Mouse (Mus musculus): Measurements from ENCODE around the gene Fam207a.

Fam207a gene

DNA sequence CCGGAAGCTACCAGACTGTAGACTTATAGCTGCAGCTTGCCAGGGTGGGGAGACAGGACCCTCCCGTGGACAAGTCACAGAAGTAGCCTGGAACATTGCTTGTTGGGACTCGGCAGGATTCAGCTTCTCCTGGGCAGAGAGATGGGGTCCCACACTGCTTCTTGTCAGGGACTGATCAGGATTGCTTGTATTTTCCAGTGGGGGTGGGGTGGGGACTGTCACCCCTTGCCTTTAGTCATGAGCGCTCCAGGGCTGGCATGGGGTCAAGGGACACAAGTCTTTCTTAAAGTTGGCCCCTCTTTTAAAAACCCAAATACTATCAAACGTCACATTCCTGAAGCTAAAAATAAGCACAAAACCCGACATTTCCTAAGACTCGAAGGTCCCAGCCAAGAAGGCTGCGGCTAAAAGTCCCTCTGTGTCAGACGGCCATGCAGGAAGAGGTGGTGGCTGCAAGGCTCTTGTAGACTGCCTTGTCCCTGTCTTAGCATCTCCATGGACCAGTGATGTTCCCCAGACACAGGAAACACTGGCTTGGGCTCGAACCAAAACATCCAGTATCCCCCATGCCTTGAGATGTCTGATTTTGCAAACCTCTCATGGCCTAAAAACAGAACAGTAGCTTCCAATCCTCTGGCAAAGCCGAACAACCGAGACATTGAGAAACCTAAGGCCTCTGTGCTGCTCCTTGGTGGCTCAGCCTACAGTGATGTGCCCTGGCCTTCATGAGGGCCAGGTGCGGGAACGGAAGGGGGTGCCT, 60.2 kb downstream of the Fam207a start:
- no peak for DNase-seq (ENCODE audit: low spot score in 2 of 2)

GRCm38 (mm10) chr10:77454795-77455194, 60.8 kb downstream of the Fam207a start:
- DNase-seq (ENCODE audit: low spot score in 2 of 2): no peak

DNA sequence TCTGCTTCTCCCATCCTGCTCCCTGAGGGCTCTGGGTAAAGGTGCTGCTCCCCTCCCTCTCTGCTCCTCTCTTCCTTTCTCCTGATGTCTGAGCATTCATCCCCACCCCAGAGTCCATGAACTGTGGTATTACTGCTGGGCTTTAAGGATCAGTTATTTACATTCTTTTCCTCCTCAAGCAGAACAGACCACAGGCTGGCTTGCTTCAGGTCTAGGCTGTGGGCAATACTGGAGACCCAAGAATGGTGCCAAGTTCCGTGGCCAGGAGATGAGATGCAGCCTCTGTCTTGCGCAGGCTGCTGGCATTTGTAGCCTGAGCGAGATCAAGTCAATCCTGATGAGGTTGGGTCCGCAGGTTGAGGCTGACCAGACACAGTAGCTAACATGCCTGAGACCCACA, 63.8 kb downstream of the Fam207a start:
- no peak for DNase-seq (ENCODE audit: low spot score in 2 of 2)

DNA sequence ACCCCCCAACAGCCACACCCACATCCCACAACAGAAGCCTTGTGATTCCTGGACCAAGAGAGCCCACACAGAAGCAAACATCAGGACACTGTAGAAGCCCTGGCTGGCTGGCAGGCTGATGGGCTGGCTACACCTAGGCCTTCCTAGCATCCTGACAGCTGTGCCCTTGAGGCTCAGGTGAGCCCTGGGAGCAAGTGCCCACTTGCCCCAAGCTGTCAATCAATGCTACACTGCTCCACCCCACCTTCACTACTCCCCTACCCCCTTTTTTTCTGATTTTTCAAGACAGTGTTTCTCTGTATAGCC, 65.5 kb downstream of the Fam207a start:
- no peak for DNase-seq (ENCODE audit: low spot score in 2 of 2)

DNA sequence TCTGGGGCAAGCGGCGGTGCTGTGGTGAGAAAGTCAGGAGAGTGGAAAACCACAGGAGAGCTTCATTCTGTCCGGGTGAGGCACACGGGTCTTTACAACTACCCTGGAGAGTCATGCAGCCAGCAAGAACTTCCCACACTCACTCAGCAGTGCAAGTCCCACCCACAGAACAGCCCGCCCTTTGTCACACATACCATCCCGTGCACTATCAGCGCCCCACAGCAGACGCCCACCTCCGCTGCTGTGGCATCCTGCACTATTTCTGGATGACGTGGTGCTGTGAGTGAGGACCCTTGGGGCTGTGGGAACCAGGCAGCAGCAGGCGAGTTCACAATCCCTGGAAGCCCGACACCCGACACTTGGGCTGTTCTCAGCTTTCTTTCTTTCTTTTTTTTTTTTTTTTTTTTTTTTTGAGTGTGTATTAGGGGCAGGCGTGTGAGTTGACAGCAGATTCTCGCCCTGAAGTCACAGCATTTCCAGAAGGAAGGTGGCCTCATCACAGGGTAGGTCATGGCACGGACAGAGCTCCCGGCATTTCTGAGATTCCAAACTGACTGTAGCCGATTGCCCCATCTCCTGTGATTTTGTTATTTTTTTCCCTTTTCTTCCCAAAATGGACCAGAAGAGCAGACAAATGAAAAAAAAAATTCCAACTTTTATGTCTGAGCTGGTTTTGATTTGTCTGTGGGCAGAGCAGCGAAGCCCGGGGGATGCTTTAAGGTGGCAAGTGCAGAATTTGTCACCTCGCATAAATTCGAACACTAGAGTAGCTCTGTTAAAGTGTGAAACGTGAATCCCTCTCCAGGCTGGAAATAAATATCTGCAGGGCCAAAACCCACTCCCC, 66.0 kb downstream of the Fam207a start:
- no peak for DNase-seq (ENCODE audit: low spot score in 2 of 2)

- DNase-seq (ENCODE audit: low spot score in 2 of 2): no peak
Observed at GRCm38 (mm10) chr10:77448698-77449247, 66.8 kb downstream of the Fam207a start.

DNA sequence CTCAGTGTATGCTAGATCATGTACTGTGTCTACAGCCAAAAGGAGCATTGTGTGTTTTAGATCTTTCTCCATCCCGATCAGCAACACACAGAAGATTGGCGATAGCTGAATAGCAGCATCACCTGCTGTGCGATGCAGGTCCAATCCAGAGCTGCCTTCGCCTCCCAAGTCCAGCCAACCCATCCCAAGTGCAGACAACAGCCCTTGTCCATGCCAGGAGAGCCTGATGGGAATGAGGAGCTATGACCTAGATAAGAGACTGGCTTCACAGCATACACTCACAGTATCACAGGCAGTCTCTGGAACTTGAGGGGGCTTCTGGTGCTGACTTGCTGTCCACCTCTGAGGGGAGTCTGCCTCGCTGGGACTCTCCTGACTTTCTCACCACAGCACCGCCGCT, 67.4 kb downstream of the Fam207a start:
- no peak for DNase-seq (ENCODE audit: low spot score in 2 of 2)

DNA sequence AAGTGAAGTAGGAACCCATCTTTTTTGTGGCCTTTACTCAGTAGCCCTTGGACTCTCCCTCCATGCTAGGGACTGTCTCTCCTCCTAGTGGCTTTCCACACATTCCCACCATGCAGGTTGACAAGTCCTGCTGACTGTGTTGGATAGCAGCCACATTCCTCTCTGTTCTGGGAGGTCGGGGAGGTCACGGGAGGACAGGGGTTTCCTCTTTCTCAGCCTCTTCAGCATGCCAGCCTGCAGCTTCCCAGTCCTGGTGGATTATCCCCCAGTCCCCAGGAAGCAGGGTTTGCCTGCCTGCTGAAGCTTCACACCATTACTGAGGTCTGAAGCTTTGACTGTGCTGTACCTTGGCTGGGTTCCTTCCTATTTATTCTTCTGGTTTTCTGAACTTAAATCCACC, 67.8 kb downstream of the Fam207a start:
- no peak for DNase-seq (ENCODE audit: low spot score in 2 of 2)

DNA sequence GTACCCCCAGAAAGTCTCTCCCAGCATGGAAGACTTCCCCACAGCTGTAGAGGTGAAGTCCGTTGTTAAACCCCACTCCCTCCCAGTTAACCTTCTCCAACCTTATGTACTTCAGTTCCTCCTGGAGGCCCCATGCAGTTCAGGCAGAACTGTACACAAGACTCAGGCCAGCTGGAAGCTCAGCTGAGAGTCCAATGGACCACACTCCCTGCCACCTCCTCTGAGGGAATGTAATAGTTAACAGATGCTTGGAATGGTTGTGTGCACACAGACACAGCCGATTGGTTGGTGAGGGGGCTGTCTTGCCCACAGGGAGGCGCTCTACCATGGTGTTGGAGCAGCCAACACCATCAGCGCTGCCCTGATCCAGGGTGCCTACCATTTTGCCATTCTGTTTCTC, 73.3 kb downstream of the Fam207a start:
- DNase-seq (ENCODE audit: low spot score in 2 of 2): no peak

- no peak for DNase-seq (ENCODE audit: low spot score in 2 of 2)
Observed at GRCm38 (mm10) chr10:77441812-77442211, 73.8 kb downstream of the Fam207a start.

GRCm38 (mm10) chr10:77440841-77441755, 74.5 kb downstream of the Fam207a start:
- DNase-seq (ENCODE audit: low spot score in 2 of 2): no peak

DNA sequence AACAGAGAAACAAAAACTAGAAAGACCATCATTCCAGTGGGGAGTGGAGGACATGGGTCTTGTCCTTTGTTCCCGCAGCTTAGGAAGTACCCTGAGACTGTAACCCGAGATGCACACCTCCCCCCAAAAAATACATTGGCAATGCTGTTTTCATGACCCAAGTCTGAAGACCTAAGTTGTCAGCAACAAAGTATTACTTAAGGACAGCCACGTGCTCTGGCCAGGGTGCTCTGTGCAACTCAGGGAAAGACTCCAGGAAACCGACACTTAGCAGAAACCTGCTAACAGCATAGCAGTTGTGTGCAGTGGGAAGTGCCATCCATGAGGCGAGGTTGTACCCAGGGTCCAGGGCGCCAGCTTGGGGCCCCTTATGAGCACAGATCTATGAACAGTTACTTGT, 75.3 kb downstream of the Fam207a start:
- DNase-seq (ENCODE audit: low spot score in 2 of 2): no peak

GRCm38 (mm10) chr10:77439026-77439425, 76.6 kb downstream of the Fam207a start:
- DNase-seq (ENCODE audit: low spot score in 2 of 2): no peak

DNA sequence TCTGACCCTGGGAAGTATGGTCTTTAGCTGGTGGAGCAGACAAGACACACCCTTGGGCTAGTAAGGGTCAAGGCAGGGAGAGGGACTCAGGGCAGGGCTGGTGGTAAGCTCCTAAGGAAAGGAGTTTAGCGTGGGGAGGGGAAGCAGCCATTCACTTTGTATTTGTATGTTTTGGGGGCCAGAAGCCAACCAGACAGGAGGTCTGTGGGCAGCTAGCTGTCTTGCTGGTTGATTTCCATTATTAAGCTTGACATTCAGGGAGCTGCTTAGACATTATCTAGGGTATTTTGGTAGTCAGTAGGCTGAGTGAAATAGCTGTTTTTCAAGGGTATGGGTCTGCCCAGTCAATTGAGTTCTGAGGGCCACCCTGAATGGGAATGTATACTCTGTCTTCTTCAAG, 77.6 kb downstream of the Fam207a start:
- no peak for DNase-seq (ENCODE audit: low spot score in 2 of 2)
